10 mouse cellular contexts compared by ENCODE assay signal in the genomic region with DNA sequence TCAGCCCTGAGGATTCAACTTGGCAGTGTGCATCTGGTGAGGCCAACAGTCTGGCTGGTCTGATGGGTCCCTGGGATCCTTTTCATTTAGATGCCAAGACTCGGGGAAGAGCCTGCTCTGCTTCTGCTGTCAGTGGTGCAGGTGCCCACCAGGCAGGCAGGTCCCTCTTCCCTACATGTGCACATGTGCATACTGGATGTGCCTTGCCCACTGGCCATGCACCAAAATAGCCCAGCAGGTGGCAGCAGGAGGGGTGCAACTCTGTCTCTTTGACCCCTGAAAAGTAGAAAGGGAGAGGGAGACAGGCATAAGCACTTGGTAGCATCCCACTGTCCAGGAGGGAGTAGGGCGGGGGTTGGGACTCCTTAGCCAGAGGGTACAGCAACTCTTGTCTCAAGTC.
DNase-seq lines count a peak whose midpoint lies in the region; ATAC-seq and TF ChIP-seq lines count a peak whose summit lies in the region.
"Had no signal": no experiment of that assay in that cellular context is flagged by ENCODE, and none has a peak within 500 bp of the region (broad histone marks: within the 10 kb centered on the region; RNA-seq: fewer than 3 reads in every experiment).

No protein-coding gene starts in this region.

- no peaks in the 10 kb centered on the region for H3K4me1 ChIP-seq in neural tube, embryonic 12.5 days
- H3K4me1 ChIP-seq in neural tube, embryonic 15.5 days = no peaks in the 10 kb centered on the region
- no peaks in the 10 kb centered on the region for H3K4me1 ChIP-seq in lung, embryonic 14.5 days (ENCODE audit: insufficient read depth)
- H3K4me1 ChIP-seq: liver, embryonic 13.5 days had no signal

- no peaks in the 10 kb centered on the region for H3K9me3 ChIP-seq in neural tube, embryonic 12.5 days
- no peaks in the 10 kb centered on the region for H3K9me3 ChIP-seq in neural tube, embryonic 15.5 days (replicated peaks)
- no peaks in the 10 kb centered on the region for H3K9me3 ChIP-seq in lung, embryonic 14.5 days (ENCODE audit: low read depth, low read length)
- H3K9me3 ChIP-seq: liver, embryonic 13.5 days had no signal

- peak; percentile 6 for DNase-seq in gastrocnemius, postnatal 14 days
- DNase-seq in gastrocnemius, postnatal 25 days = no peak
- DNase-seq in lung, embryonic 14.5 days = no peak
- peak; percentile 21 for DNase-seq in thymus, postnatal 14 days
- DNase-seq in right cerebral cortex, adult 2 months (ENCODE audit: low spot score in 2 of 2) = no peak
- no peak for DNase-seq in layer of hippocampus, postnatal 36 days
- DNase-seq: liver, embryonic 13.5 days had no signal

- intact Hi-C loops in gastrocnemius, postnatal 14 days (cut with DNase I; ENCODE audit: low total_unique reads) = no loop called here

- peak; percentile 35; the same call in 1 of the 2 replicates for TF ChIP-seq CTCF in lung, embryonic 14.5 days (IDR thresholded peaks at IDR 0.05; ENCODE audit: low read depth)

- no peak overlapping the region for H3K27ac ChIP-seq in neural tube, embryonic 12.5 days
- no peak overlapping the region for H3K27ac ChIP-seq in neural tube, embryonic 15.5 days (replicated peaks)
- H3K27ac ChIP-seq in lung, embryonic 14.5 days (ENCODE audit: low read depth) = no peak overlapping the region
- H3K27ac ChIP-seq: liver, embryonic 13.5 days had no signal

- no peak overlapping the region for H3K9ac ChIP-seq in neural tube, embryonic 12.5 days
- no peak overlapping the region for H3K9ac ChIP-seq in neural tube, embryonic 15.5 days (replicated peaks)
- no peak overlapping the region for H3K9ac ChIP-seq in lung, embryonic 14.5 days
- H3K9ac ChIP-seq: liver, embryonic 13.5 days had no signal

- H3K4me3 ChIP-seq in neural tube, embryonic 12.5 days = no peak overlapping the region
- H3K4me3 ChIP-seq in neural tube, embryonic 15.5 days (replicated peaks) = no peak overlapping the region
- no peak overlapping the region for H3K4me3 ChIP-seq in lung, embryonic 14.5 days (ENCODE audit: low read depth, low read length)
- H3K4me3 ChIP-seq: liver, embryonic 13.5 days; myocyte had no signal

- ATAC-seq in neural tube, embryonic 12.5 days (ENCODE audit: low FRiP score, low read depth) = 0 out of 2 replicates have a peak, but pooled peaks have one; percentile 4
- ATAC-seq in neural tube, embryonic 15.5 days (ENCODE audit: low FRiP score) = no peak
- ATAC-seq in lung, embryonic 14.5 days (ENCODE audit: insufficient read depth) = no peak

- no peaks in the 10 kb centered on the region for H3K27me3 ChIP-seq in neural tube, embryonic 12.5 days (replicated peaks)
- H3K27me3 ChIP-seq in neural tube, embryonic 15.5 days (replicated peaks) = no peaks in the 10 kb centered on the region
- no peaks in the 10 kb centered on the region for H3K27me3 ChIP-seq in lung, embryonic 14.5 days (ENCODE audit: insufficient read depth, low read length)
- H3K27me3 ChIP-seq: liver, embryonic 13.5 days had no signal

- H3K36me3 ChIP-seq in neural tube, embryonic 12.5 days = no peaks in the 10 kb centered on the region
- H3K36me3 ChIP-seq in neural tube, embryonic 15.5 days = no peaks in the 10 kb centered on the region
- H3K36me3 ChIP-seq in lung, embryonic 14.5 days (ENCODE audit: insufficient read depth) = no peaks in the 10 kb centered on the region
- H3K36me3 ChIP-seq: liver, embryonic 13.5 days had no signal

- WGBS in neural tube, embryonic 12.5 days = 85% methylated on average over 2 of the region's 2 CpGs
- WGBS in neural tube, embryonic 15.5 days = 81% methylated on average over 2 of the region's 2 CpGs
- 73% methylated on average over 2 of the region's 2 CpGs for WGBS in lung, embryonic 14.5 days

- no peak overlapping the region for H3K4me2 ChIP-seq in neural tube, embryonic 12.5 days (replicated peaks)
- H3K4me2 ChIP-seq in neural tube, embryonic 15.5 days = no peak overlapping the region
- no peak overlapping the region for H3K4me2 ChIP-seq in lung, embryonic 14.5 days
- H3K4me2 ChIP-seq: liver, embryonic 13.5 days had no signal

Comparison
In these comparisons a context has a peak if more than half of its experiments do, and no peak if none do; other contexts are left out.
1. DNase-seq: peak in gastrocnemius, postnatal 14 days (single experiment) and thymus, postnatal 14 days (single experiment); none in gastrocnemius, postnatal 25 days (single experiment), lung, embryonic 14.5 days (single experiment), right cerebral cortex, adult 2 months (0 of 2) and layer of hippocampus, postnatal 36 days (0 of 2).